Mouse (Mus musculus): ENCODE measurements around the gene Tsc22d3. TPM values are rescaled to one million over a fixed set of nuclear protein-coding genes. Genes with fewer than 3 reads are reported as not detected.
A peak's percentile ranks its signal among the peaks of the same experiment; 100 is the strongest.
"Not testable (repeated sequence)": the region's sequence is repeated elsewhere in the genome, so short reads cannot be mapped to it uniquely, and the experiment has no call there.

Tsc22d3 gene
- total RNA-seq, 2 experiments from 2014 or later, result 149 to 172 TPM

DNA sequence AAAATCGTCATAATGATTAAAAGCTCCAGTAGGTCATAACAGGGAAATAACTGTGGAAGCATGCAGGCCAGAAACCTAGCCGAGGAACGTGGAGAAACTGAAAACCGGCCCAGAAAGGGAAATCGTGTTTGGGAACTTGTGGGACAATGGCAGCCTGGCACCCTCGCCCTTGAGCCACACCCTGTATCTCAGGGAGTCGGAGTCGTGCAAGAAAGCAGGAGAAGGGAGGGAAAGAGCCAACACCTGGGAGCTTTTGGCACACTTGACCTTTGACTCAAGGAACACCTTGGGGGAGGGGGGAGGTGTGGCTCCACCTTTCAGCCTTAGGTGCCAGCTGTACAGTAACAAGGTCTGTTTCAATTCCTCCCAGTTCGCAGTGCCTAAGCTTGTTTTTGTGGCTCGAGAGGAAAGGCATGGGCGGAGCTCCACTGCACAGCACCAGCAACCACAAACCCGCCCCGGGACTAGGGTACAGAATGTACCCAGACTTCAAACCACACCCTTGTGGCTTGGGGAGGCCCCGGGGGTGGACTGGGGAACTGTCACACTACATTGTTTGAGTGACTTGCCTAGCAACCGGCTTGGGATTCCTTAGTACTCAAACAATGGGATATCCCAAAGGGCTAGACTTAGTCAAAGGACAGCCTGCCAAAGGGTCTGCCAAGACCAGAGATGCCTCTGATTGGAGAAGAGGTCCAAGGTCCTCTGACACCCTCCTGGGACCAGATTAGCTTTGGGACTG is 94.8 kb downstream of the Tsc22d3 start:
- intact Hi-C loops (cut with DNase I), result loop anchor here (2.0 kb wide), 2 partner anchors 15 to 39 kb away; no protein-coding TSS in a partner anchor
- DNase-seq, result peak; percentile 73 to 76

DNA sequence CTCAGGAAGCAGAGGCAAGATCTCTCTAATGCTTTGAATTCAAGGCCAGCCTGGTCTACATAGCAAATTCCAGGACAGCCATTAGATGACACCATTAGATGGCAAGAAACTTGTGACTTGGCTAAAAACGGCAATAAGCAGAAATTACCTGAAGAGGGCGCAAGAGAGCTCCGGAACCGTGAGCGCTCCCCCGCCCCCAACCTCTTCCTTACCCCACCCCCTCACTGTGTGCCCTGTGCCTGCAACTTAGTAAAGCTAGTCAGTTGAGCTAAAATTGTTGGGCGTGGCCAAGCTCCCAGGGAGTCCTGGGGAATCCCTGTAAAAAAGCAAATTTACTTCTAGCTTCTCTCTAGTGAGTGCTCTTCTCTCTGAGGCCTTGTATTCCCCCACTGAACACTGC is 96.6 kb downstream of the Tsc22d3 start:
- intact Hi-C loops (cut with DNase I), result loop anchor here (2.0 kb wide), 2 partner anchors 17 to 41 kb away; no protein-coding TSS in a partner anchor
- DNase-seq, result peak; percentile 61 to 72

DNA sequence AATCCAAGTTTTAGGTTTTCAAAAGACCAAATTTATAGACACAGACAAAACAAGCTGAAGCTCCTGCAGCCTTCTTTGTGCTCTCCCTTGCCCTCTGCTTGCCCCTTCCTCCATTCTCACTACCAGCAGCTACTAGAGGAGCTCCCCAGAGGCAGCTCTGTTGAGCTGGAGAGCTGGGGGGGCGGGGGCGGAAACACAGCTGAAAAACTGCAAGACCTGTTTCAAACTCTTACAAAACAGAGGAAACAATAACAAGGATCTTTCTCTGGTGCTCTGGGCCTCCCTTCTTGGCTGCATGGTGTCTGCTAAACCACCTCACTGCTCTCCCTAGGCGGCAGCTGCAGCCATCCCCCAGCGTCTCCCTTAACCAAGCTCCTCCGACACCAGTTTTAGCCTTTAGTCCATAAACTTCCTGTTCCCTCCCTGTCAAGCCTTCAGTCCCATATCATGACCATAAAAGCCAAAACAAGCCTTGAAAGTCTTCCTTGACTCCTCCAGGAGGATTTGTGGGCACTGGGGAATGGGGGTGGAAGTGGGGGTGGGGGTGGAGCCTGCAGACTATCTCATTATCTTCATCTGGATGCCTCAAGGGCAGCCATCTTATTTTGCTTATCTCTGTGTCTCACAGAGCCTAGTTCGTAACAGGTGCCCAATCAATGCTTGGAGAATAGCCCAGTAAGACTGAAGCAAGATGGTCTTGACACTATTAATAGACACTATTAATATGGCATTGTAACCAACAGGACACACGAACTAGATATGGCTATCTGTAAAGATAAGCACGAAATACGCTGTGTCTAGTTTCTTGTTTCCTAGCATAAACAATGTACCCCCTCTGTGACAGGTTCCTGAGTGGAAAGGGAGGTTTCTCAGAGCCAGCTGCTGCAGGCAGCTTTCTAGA is 98.8 kb downstream of the Tsc22d3 start:
- intact Hi-C loops (cut with DNase I), result no loop called here
- DNase-seq, result no peak

DNA sequence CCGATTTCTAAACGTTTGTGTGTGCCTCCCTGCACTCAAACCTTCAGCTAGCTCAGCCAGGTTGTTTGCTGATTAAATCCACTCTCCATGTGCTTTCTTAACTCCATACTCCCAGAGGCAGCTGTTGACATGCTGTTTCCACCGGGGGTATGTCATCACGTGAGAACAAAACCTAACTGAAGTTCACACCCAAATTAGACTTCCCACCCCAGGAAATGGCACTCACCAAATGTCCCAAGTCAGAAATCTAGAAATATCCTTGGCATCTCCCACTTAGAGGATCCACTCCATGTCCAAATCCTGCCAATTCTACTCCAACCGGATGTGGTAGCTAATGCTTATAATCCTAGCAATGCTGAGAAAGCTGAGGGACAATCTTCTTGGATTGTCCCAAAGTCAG is 100.2 kb downstream of the Tsc22d3 start:
- no peak for DNase-seq
- intact Hi-C loops (cut with DNase I), result no loop called here

DNA sequence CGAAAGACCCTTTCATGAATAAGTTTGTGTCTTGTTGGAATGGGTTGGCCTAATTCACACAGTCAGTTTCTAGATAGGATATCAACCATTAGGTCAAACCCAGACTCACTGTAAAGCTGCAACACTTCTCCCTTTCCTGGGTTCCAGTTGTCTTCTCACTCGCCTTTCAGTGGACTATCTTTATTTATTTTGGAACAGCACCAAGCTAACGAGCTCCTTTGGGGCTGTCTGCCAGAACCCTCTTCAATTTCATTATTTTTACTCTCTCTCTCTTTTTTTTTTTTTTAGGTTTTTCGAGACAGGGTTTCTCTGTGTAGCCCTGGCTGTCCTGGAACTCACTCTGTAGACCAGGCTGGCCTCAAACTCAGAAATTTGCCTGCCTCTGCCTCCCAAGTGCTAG is 102.0 kb downstream of the Tsc22d3 start:
- intact Hi-C loops (cut with DNase I), result not testable (repeated sequence)

DNA sequence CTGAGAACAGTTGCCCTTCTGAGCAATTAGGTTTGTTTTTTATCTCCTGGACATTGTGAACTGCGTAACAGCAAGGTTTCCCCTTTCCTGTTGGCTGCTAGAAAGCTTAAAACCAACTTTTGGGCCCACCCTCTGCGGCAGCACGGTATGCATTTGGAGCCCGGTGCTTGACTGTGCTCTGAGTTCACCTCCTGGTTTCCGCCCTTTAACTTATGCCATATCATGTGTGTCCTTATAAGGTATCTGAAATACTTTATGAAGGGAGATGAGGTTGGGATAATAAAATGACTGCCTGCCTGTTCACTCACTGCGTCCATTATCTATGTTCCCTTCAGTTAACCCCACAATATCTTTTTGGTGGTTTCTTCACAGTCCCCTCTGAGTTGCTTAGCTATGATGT is 106.3 kb downstream of the Tsc22d3 start:
- intact Hi-C loops (cut with DNase I), result loop anchor here (5.0 kb wide), 1 partner anchor 228 kb away; no protein-coding TSS in a partner anchor
- DNase-seq, result no peak

More for the DNA sequence above, 102.0 kb downstream of the Tsc22d3 start:
- not testable (repeated sequence) for DNase-seq

DNA sequence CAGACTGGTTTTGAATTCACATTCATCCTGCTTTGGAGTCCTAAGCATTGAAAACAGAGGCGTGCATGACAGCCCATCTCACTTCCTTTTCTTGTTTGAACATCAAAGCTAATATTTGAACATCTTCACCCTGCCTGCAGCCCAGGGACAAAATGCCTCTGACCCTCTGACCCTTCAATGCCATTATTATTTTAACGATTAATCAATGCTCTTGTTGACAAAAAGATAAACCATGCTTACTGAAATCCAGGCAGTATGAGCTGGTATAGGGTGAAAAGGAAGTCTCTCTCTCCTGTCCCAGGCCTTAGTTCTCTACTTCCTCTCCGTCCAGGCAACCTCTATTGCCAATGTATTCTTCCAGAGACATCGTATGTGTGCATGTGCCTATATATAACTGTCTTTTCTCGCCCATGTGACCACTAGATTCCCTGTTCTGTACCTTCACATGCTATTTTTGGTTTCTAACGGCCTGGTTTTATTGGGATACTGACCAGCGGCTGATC is 106.9 kb downstream of the Tsc22d3 start:
- DNase-seq, result no peak
- intact Hi-C loops (cut with DNase I), result loop anchor here (5.0 kb wide), 1 partner anchor 229 kb away; no protein-coding TSS in a partner anchor

DNA sequence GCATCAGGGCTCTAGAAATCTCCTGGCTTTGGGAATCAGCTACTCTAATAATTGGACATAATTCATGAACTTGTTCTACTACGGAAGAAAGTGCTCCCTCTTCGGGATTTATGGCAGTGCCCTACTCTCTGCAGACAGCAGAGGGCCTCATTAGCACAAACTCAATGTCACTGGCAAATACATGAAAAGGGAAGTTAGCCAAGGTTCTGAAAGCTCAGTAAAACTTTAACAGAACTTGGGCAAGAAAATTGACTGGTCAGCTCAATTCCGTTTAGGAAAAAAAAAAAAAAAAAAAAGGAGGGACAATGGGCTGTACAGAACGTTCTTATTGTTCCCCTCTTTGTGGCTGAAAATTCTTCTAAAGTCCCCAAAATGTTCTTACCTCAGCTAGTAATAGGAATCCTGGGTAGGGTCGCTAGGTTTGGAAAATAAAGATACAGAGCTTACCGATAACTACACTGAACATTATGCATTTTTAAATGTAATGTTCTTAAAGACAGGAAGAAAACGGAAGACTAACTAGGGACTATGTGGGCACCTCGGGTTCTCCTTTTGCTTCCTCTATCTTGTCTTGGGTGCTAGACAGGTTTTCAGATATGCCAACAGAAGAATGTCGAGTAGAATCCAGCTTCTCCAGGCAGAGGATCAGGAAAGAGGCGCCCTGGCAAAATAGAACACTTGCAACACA is 108.4 kb downstream of the Tsc22d3 start:
- DNase-seq, result no peak
- intact Hi-C loops (cut with DNase I), result loop anchor here (1.0 to 5.0 kb wide), 3 partner anchors 51 to 230 kb away; partner anchors contain the start of gene Tsc22d3

DNA sequence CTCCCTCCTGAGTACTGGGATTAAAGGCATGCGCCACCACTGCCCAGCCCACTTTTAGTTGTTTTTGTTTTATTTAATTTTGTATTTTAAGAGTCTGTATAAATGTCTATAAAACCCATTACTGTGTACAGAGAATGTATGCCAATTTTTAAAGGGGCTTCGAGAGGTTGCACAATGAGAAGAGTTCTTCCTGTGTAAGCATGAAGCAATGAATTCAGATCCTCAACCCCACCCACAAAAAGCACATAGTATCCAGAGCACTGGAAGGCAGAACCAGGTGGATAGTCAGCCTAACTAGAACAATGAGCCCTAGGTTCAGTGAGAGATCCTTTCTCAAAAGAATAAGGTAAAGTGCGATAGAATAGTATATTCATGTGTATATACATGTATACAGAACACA is 110.3 kb downstream of the Tsc22d3 start:
- DNase-seq, result no peak
- intact Hi-C loops (cut with DNase I), result loop anchor here (5.0 kb wide), 1 partner anchor 232 kb away; no protein-coding TSS in a partner anchor

Other genes starting within 250 kb of the Tsc22d3 start
- gene Prps1, start 144.0 kb downstream of the Tsc22d3 start, total RNA-seq (2021), result 10 to 100 TPM; 27.4 to 30.5 TPM
- gene Mid2, start 63.9 kb upstream of the Tsc22d3 start, total RNA-seq (2021), result 10 to 100 TPM; 15.4 to 19.3 TPM
- gene Tex13b, start 212.8 kb upstream of the Tsc22d3 start, total RNA-seq (2021), result not detected

Data from heart, postnatal 36 days (tissue).